Mouse (Mus musculus) hindbrain, postnatal 0 days (tissue): Measurements from ENCODE around the gene Tapbp. TPM values are rescaled to one million over a fixed set of nuclear protein-coding genes. Genes with fewer than 3 reads are reported as not detected.

Experiments
- ATAC-seq: fragments of 200-750 bp; cut with Nextera tagmentation; 2 replicates; pipeline ENCODE4 v1.8.0; 2017; ENCODE audit warnings: mild to moderate bottlenecking, moderate TSS enrichment, moderate library complexity
- DNase-seq: peaks from one replicate; pipeline ENCODE4 v3.0.0-alpha.2; 2015; ENCODE audit warnings: low spot score
- H3K27ac ChIP-seq: fragments of 300-500 bp; sonication (generic); 2 replicates; pipeline ENCODE4 v1.5.1; 2014; ENCODE audit warnings: mild to moderate bottlenecking
- H3K27me3 ChIP-seq: fragments of 300-500 bp; sonication (generic); 2 replicates; pipeline ENCODE4 v1.6.1; 2014; ENCODE audit warnings: low read length, mixed read lengths; ENCODE audit not compliant: insufficient read depth
- H3K36me3 ChIP-seq: fragments of 300-500 bp; sonication (generic); 2 replicates; pipeline ENCODE4 v1.6.1; 2014; ENCODE audit warnings: low read length, mixed read lengths; ENCODE audit not compliant: insufficient read depth
- H3K4me1 ChIP-seq: fragments of 300-500 bp; sonication (generic); 2 replicates; pipeline ENCODE4 v1.6.1; 2014; ENCODE audit warnings: antibody characterized with exemption, low read length, mixed read lengths; ENCODE audit not compliant: insufficient read depth
- H3K4me2 ChIP-seq: fragments of 300-500 bp; sonication (generic); 2 replicates; pipeline ENCODE4 v1.6.1; 2014; ENCODE audit warnings: low read depth, mild to moderate bottlenecking, low read length, moderate library complexity, mixed read lengths
- H3K4me3 ChIP-seq: fragments of 300-500 bp; sonication (generic); 2 replicates; pipeline ENCODE4 v1.5.1; 2014; ENCODE audit warnings: low read length
- H3K9ac ChIP-seq: fragments of 300-500 bp; sonication (generic); replicated peaks from 2 replicates; pipeline ENCODE4 v1.6.1; 2014; ENCODE audit warnings: mild to moderate bottlenecking, low read length, moderate library complexity, mixed read lengths
- H3K9me3 ChIP-seq: fragments of 300-500 bp; sonication (generic); 2 replicates; pipeline ENCODE4 v1.6.1; 2016; ENCODE audit warnings: low read length, mixed read lengths
- CTCF ChIP-seq: IDR thresholded peaks from 2 replicates; pipeline ENCODE4 v1.5.1; 2016; ENCODE audit warnings: antibody characterized with exemption, control low read depth, low read depth
- WGBS: fragments of 180-500 bp; shearing (Covaris S2); extraction: QIAGEN DNeasy Blood & Tissue Kit; methylation state at CpG from one replicate; pipeline ENCODE4 v1.1.7; 2014; 5-methylcytosine and 5-hydroxymethylcytosine counted together
- microRNA-seq, 2 experiments: library from miRNA; unstranded; fragments of <30 nt; microRNA quantifications; one replicate each; pipeline ENCODE4; 2016
- polyA plus RNA-seq: library from polyadenylated mRNA; unstranded; fragments of >200 nt; fragmentation: Nextera tagmentation; extraction: Ambion mirVana; gene quantifications from 2 replicates; pipeline ENCODE4 v1.2.1, GENCODE M21; 2015
- total RNA-seq: library from RNA; depleted of rRNA; stranded (reverse); fragments of >200 nt; gene quantifications from 2 replicates; pipeline ENCODE4 v1.2.3, GENCODE M21; 2014; rRNA removed

The Tapbp gene
- total and polyA plus RNA-seq, 2 experiments from 2014 or later, result 40.2 to 41.5 TPM

GRCm38 (mm10) chr17:33968927-33969326 lies 53.2 kb downstream of the Tapbp start:
- Histone ChIP-seq H3K4me1 (no peaks in the 10 kb centered on the region), H3K36me3 (peaks cover 18% of the 10 kb centered on the region; the same call in 1 of the 2 replicates), H3K4me3 (no peak overlapping the region), H3K9ac (no peak overlapping the region), H3K27ac (no peak overlapping the region), H3K4me2 (no peak overlapping the region), H3K9me3 (no peaks in the 10 kb centered on the region), H3K27me3 (no peaks in the 10 kb centered on the region)
- peak; percentile 46; the same call in 1 of the 2 replicates for TF ChIP-seq CTCF
- ATAC-seq (peak; percentile 72), DNase-seq (peak; percentile 83)
- WGBS, result 32% methylated on average over 5 of the region's 5 CpGs

GRCm38 (mm10) chr17:33969394-33969793 lies 53.7 kb downstream of the Tapbp start:
- WGBS, result 77% methylated on average over 4 of the region's 4 CpGs
- Histone ChIP-seq H3K9ac (no peak overlapping the region), H3K9me3 (no peaks in the 10 kb centered on the region), H3K4me2 (no peak overlapping the region), H3K4me3 (no peak overlapping the region), H3K27me3 (no peaks in the 10 kb centered on the region), H3K4me1 (no peaks in the 10 kb centered on the region), H3K36me3 (peaks cover 18% of the 10 kb centered on the region; the same call in 1 of the 2 replicates), H3K27ac (no peak overlapping the region)
- ATAC-seq (no peak), DNase-seq (no peak)
- peak; percentile 32; the same call in 1 of the 2 replicates for TF ChIP-seq CTCF

DNA sequence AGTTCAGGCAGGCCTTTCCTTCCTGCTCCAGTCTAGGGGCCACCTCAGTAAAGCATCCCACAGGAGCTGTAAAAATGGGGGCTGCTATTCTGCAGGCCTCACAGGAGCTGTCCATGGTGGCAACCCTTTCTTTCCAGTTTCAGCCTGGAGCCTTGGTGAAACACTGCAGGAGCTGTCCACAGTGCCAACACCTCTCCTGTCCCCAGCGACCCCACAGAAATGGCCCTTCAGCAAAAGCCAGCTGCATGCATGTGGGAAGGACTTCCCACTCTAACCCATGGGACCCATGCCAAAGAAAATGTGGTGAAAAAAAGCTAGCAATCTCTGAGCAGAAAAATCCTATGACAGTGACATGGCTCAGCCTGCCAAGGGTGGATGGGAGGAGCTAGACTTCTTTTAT lies 57.0 kb downstream of the Tapbp start:
- H3K27me3 ChIP-seq, result 0 out of 2 replicates have a peak, but pooled peaks cover 4% of the 10 kb centered on the region
- DNase-seq (peak; percentile 16), ATAC-seq (no peak)
- no peaks in the 10 kb centered on the region for H3K9me3 ChIP-seq
- H3K9ac ChIP-seq, result no peak overlapping the region
- no peak for TF ChIP-seq CTCF
- H3K4me2 ChIP-seq, result no peak overlapping the region
- no peaks in the 10 kb centered on the region for H3K4me1 ChIP-seq
- no peak overlapping the region for H3K4me3 ChIP-seq
- no peak overlapping the region for H3K27ac ChIP-seq
- no peaks in the 10 kb centered on the region for H3K36me3 ChIP-seq
- 13% methylated on average over 1 of the region's 1 CpGs for WGBS

GRCm38 (mm10) chr17:33973572-33973971 lies 57.9 kb downstream of the Tapbp start:
- no peak overlapping the region for H3K4me3 ChIP-seq
- peaks cover 10% of the 10 kb centered on the region for H3K27me3 ChIP-seq
- H3K4me2 ChIP-seq, result no peak overlapping the region
- H3K9ac ChIP-seq, result no peak overlapping the region
- DNase-seq (no peak), ATAC-seq (no peak)
- H3K4me1 ChIP-seq, result no peaks in the 10 kb centered on the region
- no peaks in the 10 kb centered on the region for H3K36me3 ChIP-seq
- no peak overlapping the region for H3K27ac ChIP-seq
- TF ChIP-seq CTCF, result no peak
- WGBS, result 64% methylated on average over 3 of the region's 3 CpGs
- no peaks in the 10 kb centered on the region for H3K9me3 ChIP-seq

GRCm38 (mm10) chr17:33977861-33978557 lies 62.3 kb downstream of the Tapbp start:
- Histone ChIP-seq H3K4me1 (no peaks in the 10 kb centered on the region), H3K27ac (no peak overlapping the region), H3K4me2 (peak overlapping the region; percentile 57), H3K9me3 (no peaks in the 10 kb centered on the region), H3K36me3 (no peaks in the 10 kb centered on the region), H3K9ac (no peak overlapping the region; the same call in 1 of the 2 replicates), H3K4me3 (peak overlapping the region; percentile 38), H3K27me3 (peaks cover 26% of the 10 kb centered on the region)
- ATAC-seq, result no peak
- 3% methylated on average over 57 of the region's 57 CpGs for WGBS
- TF ChIP-seq CTCF, result no peak
- DNase-seq, result no peak

GRCm38 (mm10) chr17:33978631-33979031 lies 62.9 kb downstream of the Tapbp start:
- 1% methylated on average over 16 of the region's 17 CpGs for WGBS
- 0 out of 2 replicates have a peak, but pooled peaks have one; percentile 7 for ATAC-seq

More at GRCm38 (mm10) chr17:33978631-33979031, 62.9 kb downstream of the Tapbp start:
- Histone ChIP-seq H3K27me3 (peaks cover 26% of the 10 kb centered on the region), H3K4me2 (peak overlapping the region; percentile 57), H3K4me1 (no peaks in the 10 kb centered on the region), H3K36me3 (no peaks in the 10 kb centered on the region), H3K4me3 (peak overlapping the region; percentile 38), H3K9ac (no peak overlapping the region; the same call in 1 of the 2 replicates), H3K27ac (no peak overlapping the region), H3K9me3 (no peaks in the 10 kb centered on the region)
- TF ChIP-seq CTCF, result no peak
- DNase-seq, result peak; percentile 21

Small RNA genes lying within 50 kb of the gene (microRNA-seq; reads per million reads assigned to microRNA genes)
- gene Gm27740, result 0 reads per million in 2 experiments

Other genes with a start within 250 kb of the Tapbp start
- gene Hnrnpm, start 229.0 kb upstream of the Tapbp start, total RNA-seq, result 49.2 and 55.7 TPM in 2 replicates
- gene Hnrnpm, start 229.0 kb upstream of the Tapbp start, polyA plus RNA-seq, result 124 and 133 TPM in 2 replicates
- gene March2, start 197.2 kb upstream of the Tapbp start, total RNA-seq, result 118 and 137 TPM in 2 replicates
- 73.8 and 77.1 TPM in 2 replicates for gene March2, start 197.2 kb upstream of the Tapbp start, polyA plus RNA-seq
- 123 and 163 TPM in 2 replicates for gene Rab11b, start 155.4 kb upstream of the Tapbp start, total RNA-seq
- gene Rab11b, start 155.4 kb upstream of the Tapbp start, polyA plus RNA-seq, result 546 and 583 TPM in 2 replicates
- 24.0 and 24.7 TPM in 2 replicates for gene Angptl4, start 134.1 kb upstream of the Tapbp start, total RNA-seq
- gene Angptl4, start 134.1 kb upstream of the Tapbp start, polyA plus RNA-seq, result 31.9 and 37.5 TPM in 2 replicates
- 33.5 and 57.2 TPM in 2 replicates for gene Kank3, start 105.4 kb upstream of the Tapbp start, total RNA-seq
- 44.1 and 47.9 TPM in 2 replicates for gene Kank3, start 105.4 kb upstream of the Tapbp start, polyA plus RNA-seq
- 117 and 293 TPM in 2 replicates for gene Rps28, start 91.3 kb upstream of the Tapbp start, total RNA-seq
- 609 and 617 TPM in 2 replicates for gene Rps28, start 91.3 kb upstream of the Tapbp start, polyA plus RNA-seq
- 289 and 356 TPM in 2 replicates for gene Ndufa7, start 91.3 kb upstream of the Tapbp start, total RNA-seq
- gene Ndufa7, start 91.3 kb upstream of the Tapbp start, polyA plus RNA-seq, result 562 and 577 TPM in 2 replicates
- gene Cd320, start 72.8 kb upstream of the Tapbp start, total RNA-seq, result 25.1 and 26.0 TPM in 2 replicates
- 55.7 and 58.6 TPM in 2 replicates for gene Cd320, start 72.8 kb upstream of the Tapbp start, polyA plus RNA-seq
- gene Gm7029, start 42.1 kb upstream of the Tapbp start, total RNA-seq, result not detected in 2 replicates
- gene Gm7029, start 42.1 kb upstream of the Tapbp start, polyA plus RNA-seq, result not detected in 2 replicates
- gene Kifc1, start 25.2 kb upstream of the Tapbp start, total RNA-seq, result 5.8 and 9.9 TPM in 2 replicates
- gene Kifc1, start 25.2 kb upstream of the Tapbp start, polyA plus RNA-seq, result 2.0 and 3.2 TPM in 2 replicates
- 1.3 TPM in 1 of 2 replicates, not detected in the other for gene Platr17, start 10.8 kb upstream of the Tapbp start, total RNA-seq
- 0.88 and 1.2 TPM in 2 replicates for gene Platr17, start 10.8 kb upstream of the Tapbp start, polyA plus RNA-seq
- 52.1 and 58.4 TPM in 2 replicates for gene Daxx, start 6.5 kb upstream of the Tapbp start, total RNA-seq
- 39.0 and 41.9 TPM in 2 replicates for gene Daxx, start 6.5 kb upstream of the Tapbp start, polyA plus RNA-seq
- 58.5 TPM in 2 replicates for gene Zbtb22, start within 50 bp of the Tapbp start, total RNA-seq
- 20.8 and 23.0 TPM in 2 replicates for gene Zbtb22, start within 50 bp of the Tapbp start, polyA plus RNA-seq
- gene Rgl2, start 13.6 kb downstream of the Tapbp start, total RNA-seq, result 91.4 and 116 TPM in 2 replicates
- gene Rgl2, start 13.6 kb downstream of the Tapbp start, polyA plus RNA-seq, result 36.1 and 36.8 TPM in 2 replicates
- gene Pfdn6, start 24.4 kb downstream of the Tapbp start, total RNA-seq, result 25.2 and 43.1 TPM in 2 replicates
- gene Pfdn6, start 24.4 kb downstream of the Tapbp start, polyA plus RNA-seq, result 168 and 195 TPM in 2 replicates
- gene Wdr46, start 24.8 kb downstream of the Tapbp start, total RNA-seq, result 16.6 and 16.8 TPM in 2 replicates
- 16.7 and 17.9 TPM in 2 replicates for gene Wdr46, start 24.8 kb downstream of the Tapbp start, polyA plus RNA-seq
- 8.9 and 12.3 TPM in 2 replicates for gene B3galt4, start 35.6 kb downstream of the Tapbp start, total RNA-seq
- gene B3galt4, start 35.6 kb downstream of the Tapbp start, polyA plus RNA-seq, result 10.7 and 11.6 TPM in 2 replicates
- gene Vps52, start 39.9 kb downstream of the Tapbp start, total RNA-seq, result 55.6 and 57.4 TPM in 2 replicates
- gene Vps52, start 39.9 kb downstream of the Tapbp start, polyA plus RNA-seq, result 62.1 and 63.2 TPM in 2 replicates
- 1,180 and 1,309 TPM in 2 replicates for gene Rps18, start 40.1 kb downstream of the Tapbp start, total RNA-seq
- gene Rps18, start 40.1 kb downstream of the Tapbp start, polyA plus RNA-seq, result 904 and 918 TPM in 2 replicates
- 21.6 and 33.2 TPM in 2 replicates for gene H2-K1, start 84.4 kb downstream of the Tapbp start, total RNA-seq
- 23.9 and 26.2 TPM in 2 replicates for gene H2-K1, start 84.4 kb downstream of the Tapbp start, polyA plus RNA-seq
- gene Ring1, start 108.8 kb downstream of the Tapbp start, total RNA-seq, result 19.1 and 22.1 TPM in 2 replicates
- gene Ring1, start 108.8 kb downstream of the Tapbp start, polyA plus RNA-seq, result 19.2 and 20.0 TPM in 2 replicates
- gene H2-Ke6, start 112.2 kb downstream of the Tapbp start, total RNA-seq, result 78.3 and 87.4 TPM in 2 replicates
- gene H2-Ke6, start 112.2 kb downstream of the Tapbp start, polyA plus RNA-seq, result 74.9 and 78.9 TPM in 2 replicates
- 188 and 250 TPM in 2 replicates for gene Slc39a7, start 115.8 kb downstream of the Tapbp start, total RNA-seq
- 148 and 150 TPM in 2 replicates for gene Slc39a7, start 115.8 kb downstream of the Tapbp start, polyA plus RNA-seq
- gene Rxrb, start 115.9 kb downstream of the Tapbp start, total RNA-seq, result 51.5 and 64.8 TPM in 2 replicates
- gene Rxrb, start 115.9 kb downstream of the Tapbp start, polyA plus RNA-seq, result 48.7 and 49.2 TPM in 2 replicates
- gene Col11a2, start 123.5 kb downstream of the Tapbp start, total RNA-seq, result 12.1 and 16.7 TPM in 2 replicates
- gene Col11a2, start 123.5 kb downstream of the Tapbp start, polyA plus RNA-seq, result 5.4 TPM in 2 replicates
- not detected in 2 replicates for gene H2-Oa, start 176.4 kb downstream of the Tapbp start, total RNA-seq
- 0.23 and 0.31 TPM in 2 replicates for gene H2-Oa, start 176.4 kb downstream of the Tapbp start, polyA plus RNA-seq
- 30.9 and 31.3 TPM in 2 replicates for gene H2-DMa, start 203.6 kb downstream of the Tapbp start, total RNA-seq
- gene H2-DMa, start 203.6 kb downstream of the Tapbp start, polyA plus RNA-seq, result 23.5 and 24.1 TPM in 2 replicates
- gene Brd2, start 206.7 kb downstream of the Tapbp start, total RNA-seq, result 180 and 195 TPM in 2 replicates
- 101 and 108 TPM in 2 replicates for gene Brd2, start 206.7 kb downstream of the Tapbp start, polyA plus RNA-seq
- gene H2-DMb2, start 227.4 kb downstream of the Tapbp start, total RNA-seq, result 0.16 TPM in 1 of 2 replicates, not detected in the other
- gene H2-DMb2, start 227.4 kb downstream of the Tapbp start, polyA plus RNA-seq, result 0.58 and 0.59 TPM in 2 replicates
- 1.8 and 3.0 TPM in 2 replicates for gene H2-DMb1, start 237.2 kb downstream of the Tapbp start, total RNA-seq
- gene H2-DMb1, start 237.2 kb downstream of the Tapbp start, polyA plus RNA-seq, result 1.4 and 1.8 TPM in 2 replicates